ENCODE assay signal across 29 mouse cellular contexts in genomic region chr3:35221183-35221582, GRCm38 (mm10).
DNase-seq lines count a peak whose midpoint lies in the region; ATAC-seq lines count a peak whose summit lies in the region.
"Had no signal": no experiment of that assay in that cellular context is flagged by ENCODE, and none has a peak within 500 bp of the region (broad histone marks: within the 10 kb centered on the region; RNA-seq: fewer than 3 reads in every experiment).

No protein-coding gene starts in this region.

- 40% methylated on average over 3 of the region's 3 CpGs for WGBS in forebrain, embryonic 12.5 days
- WGBS in forebrain, embryonic 13.5 days = 30% methylated on average over 3 of the region's 3 CpGs
- 47% methylated on average over 3 of the region's 3 CpGs for WGBS in midbrain, embryonic 10.5 days
- WGBS in midbrain, embryonic 15.5 days = 39% methylated on average over 3 of the region's 3 CpGs

- H3K36me3 ChIP-seq in forebrain, embryonic 12.5 days (replicated peaks) = no peaks in the 10 kb centered on the region
- no peaks in the 10 kb centered on the region for H3K36me3 ChIP-seq in forebrain, embryonic 13.5 days (ENCODE audit: poor library complexity, severe bottlenecking)
- H3K36me3 ChIP-seq in midbrain, embryonic 10.5 days = no peaks in the 10 kb centered on the region
- H3K36me3 ChIP-seq in midbrain, embryonic 15.5 days (replicated peaks) = no peaks in the 10 kb centered on the region
- H3K36me3 ChIP-seq: embryonic facial prominence, embryonic 12.5 days; embryonic facial prominence, embryonic 15.5 days; G1E; heart, embryonic 12.5 days; heart, embryonic 15.5 days; hindbrain, embryonic 13.5 days had no signal

- no peak overlapping the region for H3K9ac ChIP-seq in forebrain, embryonic 12.5 days
- H3K9ac ChIP-seq in forebrain, embryonic 13.5 days = no peak overlapping the region
- H3K9ac ChIP-seq in midbrain, embryonic 15.5 days = no peak overlapping the region
- H3K9ac ChIP-seq: embryonic facial prominence, embryonic 12.5 days; embryonic facial prominence, embryonic 15.5 days; heart, embryonic 12.5 days; heart, embryonic 15.5 days; hindbrain, embryonic 13.5 days had no signal

- no peak overlapping the region for H3K4me3 ChIP-seq in forebrain, embryonic 12.5 days (replicated peaks)
- H3K4me3 ChIP-seq in forebrain, embryonic 13.5 days = no peak overlapping the region
- H3K4me3 ChIP-seq in midbrain, embryonic 10.5 days = no peak overlapping the region
- H3K4me3 ChIP-seq in midbrain, embryonic 15.5 days = no peak overlapping the region
- H3K4me3 ChIP-seq: embryonic facial prominence, embryonic 12.5 days; embryonic facial prominence, embryonic 15.5 days; heart, embryonic 12.5 days; heart, embryonic 15.5 days; hindbrain, embryonic 13.5 days had no signal

- peaks cover 7% of the 10 kb centered on the region; the same call in 1 of the 2 replicates for H3K27me3 ChIP-seq in forebrain, embryonic 12.5 days
- no peaks in the 10 kb centered on the region for H3K27me3 ChIP-seq in forebrain, embryonic 13.5 days
- peaks cover 9% of the 10 kb centered on the region for H3K27me3 ChIP-seq in midbrain, embryonic 10.5 days (ENCODE audit: low read depth, poor library complexity, severe bottlenecking)
- no peaks in the 10 kb centered on the region for H3K27me3 ChIP-seq in midbrain, embryonic 15.5 days (replicated peaks)
- H3K27me3 ChIP-seq: embryonic facial prominence, embryonic 15.5 days; heart, embryonic 12.5 days; heart, embryonic 15.5 days; hindbrain, embryonic 13.5 days had no signal

- peaks cover 14% of the 10 kb centered on the region for H3K4me1 ChIP-seq in forebrain, embryonic 12.5 days
- H3K4me1 ChIP-seq in forebrain, embryonic 13.5 days = peaks cover 28% of the 10 kb centered on the region
- H3K4me1 ChIP-seq in midbrain, embryonic 10.5 days = peaks cover 25% of the 10 kb centered on the region
- peaks cover 6% of the 10 kb centered on the region; the same call in 1 of the 2 replicates for H3K4me1 ChIP-seq in midbrain, embryonic 15.5 days
- H3K4me1 ChIP-seq: embryonic facial prominence, embryonic 12.5 days; heart, embryonic 12.5 days; heart, embryonic 15.5 days had no signal

- no peak overlapping the region for H3K4me2 ChIP-seq in forebrain, embryonic 12.5 days
- no peak overlapping the region for H3K4me2 ChIP-seq in forebrain, embryonic 13.5 days
- no peak overlapping the region for H3K4me2 ChIP-seq in midbrain, embryonic 15.5 days
- H3K4me2 ChIP-seq: embryonic facial prominence, embryonic 12.5 days; embryonic facial prominence, embryonic 15.5 days; heart, embryonic 12.5 days; heart, embryonic 15.5 days; hindbrain, embryonic 13.5 days had no signal

- H3K9me3 ChIP-seq in forebrain, embryonic 12.5 days = no peaks in the 10 kb centered on the region
- no peaks in the 10 kb centered on the region for H3K9me3 ChIP-seq in forebrain, embryonic 13.5 days (replicated peaks)
- H3K9me3 ChIP-seq in midbrain, embryonic 10.5 days (replicated peaks) = 0 out of 2 replicates have a peak, but pooled peaks cover 3% of the 10 kb centered on the region
- no peaks in the 10 kb centered on the region for H3K9me3 ChIP-seq in midbrain, embryonic 15.5 days
- H3K9me3 ChIP-seq: embryonic facial prominence, embryonic 12.5 days; embryonic facial prominence, embryonic 15.5 days; heart, embryonic 15.5 days; hindbrain, embryonic 13.5 days had no signal

- ATAC-seq in forebrain, embryonic 12.5 days (ENCODE audit: low FRiP score) = peak; percentile 30; the same call in 1 of the 2 replicates
- no peak; the same call in 1 of the 2 replicates for ATAC-seq in forebrain, embryonic 13.5 days
- no peak for ATAC-seq in midbrain, embryonic 15.5 days (replicated peaks)
- ATAC-seq: forebrain, embryonic 14.5 days; hindbrain, embryonic 16.5 days; inflammation-experienced regulatory T-cells, adult 6 months; intestine, embryonic 16.5 days; Patski had no signal

- peak; percentile 29 for DNase-seq in embryo, embryonic 10.5 days (ENCODE audit: low spot score)
- DNase-seq in embryo, embryonic 9.5 days (ENCODE audit: extremely low spot score) = no peak
- no peak for DNase-seq in midbrain, embryonic 10.5 days (ENCODE audit: low spot score)
- DNase-seq in mesoderm, embryonic 11.5 days (ENCODE audit: low read depth, low spot score) = peak; percentile 35
- DNase-seq: adrenal gland, postnatal 10 days; B cell, adult 2 months; cerebellum, adult 11 months; cerebellum, adult 2 months; cerebellum, adult 9-11 months; cerebellum, postnatal 25 days; gastrocnemius, postnatal 25 days; heart, adult 18-20 months; heart, postnatal 10 days; heart, postnatal 36 days; kidney, adult 18-20 months had no signal

- H3K27ac ChIP-seq in forebrain, embryonic 12.5 days = no peak overlapping the region
- no peak overlapping the region for H3K27ac ChIP-seq in forebrain, embryonic 13.5 days
- H3K27ac ChIP-seq in midbrain, embryonic 10.5 days (replicated peaks) = peak overlapping the region; percentile 56
- H3K27ac ChIP-seq in midbrain, embryonic 15.5 days = no peak overlapping the region
- H3K27ac ChIP-seq: embryonic facial prominence, embryonic 12.5 days; embryonic facial prominence, embryonic 15.5 days; heart, embryonic 15.5 days; hindbrain, embryonic 13.5 days had no signal

Comparison
In these comparisons a context has a peak if more than half of its experiments do, and no peak if none do; other contexts are left out.
1. DNase-seq: peak in embryo, embryonic 10.5 days (single experiment) and mesoderm, embryonic 11.5 days (single experiment); none in embryo, embryonic 9.5 days (single experiment) and midbrain, embryonic 10.5 days (single experiment).